Mouse (Mus musculus) R1 (cell line): Measurements from ENCODE around the gene Phf13.
A peak's percentile ranks its signal among the peaks of the same experiment; 100 is the strongest.

Experiments used
- DNase-seq: peaks from one replicate; pipeline ENCODE4 v3.0.0-alpha.2; 2018; ENCODE audit warnings: low read depth, low spot score

Phf13 gene

DNA sequence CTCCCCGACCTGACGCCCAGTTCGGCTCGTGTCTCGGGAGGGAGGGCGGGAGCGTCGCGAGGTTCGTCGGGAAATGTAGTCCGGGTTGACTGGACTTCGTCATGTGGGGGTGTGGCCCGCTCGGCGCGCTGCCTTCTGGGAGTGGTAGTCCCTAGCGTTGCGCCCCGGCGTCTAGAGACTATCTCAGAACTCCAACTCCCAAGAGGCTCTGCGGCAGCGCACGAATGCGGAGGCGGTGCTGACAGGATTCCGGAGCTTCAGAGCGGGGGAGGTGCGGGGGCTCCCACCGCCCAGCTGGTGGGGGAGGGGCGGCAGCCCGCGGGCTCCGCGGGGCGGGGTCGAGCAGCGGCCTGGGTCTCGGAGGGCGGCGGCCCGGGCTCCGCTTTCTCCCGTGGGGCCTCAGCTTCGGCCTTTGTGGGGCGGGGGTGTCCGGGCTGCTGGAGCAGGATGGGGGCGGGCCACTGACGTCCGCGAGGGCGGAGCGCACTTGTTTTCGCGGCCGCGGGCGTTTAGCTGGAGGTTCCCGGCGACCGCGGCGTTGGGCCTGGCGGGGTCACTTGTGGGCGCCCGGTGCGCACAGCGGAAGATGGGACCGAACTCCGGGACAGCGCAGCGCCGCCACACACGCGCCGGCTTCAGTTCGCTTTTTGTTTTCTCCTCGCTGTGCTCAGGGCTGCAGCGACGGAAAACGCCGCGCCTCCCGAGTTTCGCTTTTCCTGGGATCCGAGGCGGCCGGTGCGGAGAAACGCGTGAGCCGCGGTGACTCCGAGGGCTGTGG lies at the start of gene Phf13:
Phf13 (minus strand) TSS at position 86 of the 778 bp plus-strand sequence.
- DNase-seq: peak; percentile 100

DNA sequence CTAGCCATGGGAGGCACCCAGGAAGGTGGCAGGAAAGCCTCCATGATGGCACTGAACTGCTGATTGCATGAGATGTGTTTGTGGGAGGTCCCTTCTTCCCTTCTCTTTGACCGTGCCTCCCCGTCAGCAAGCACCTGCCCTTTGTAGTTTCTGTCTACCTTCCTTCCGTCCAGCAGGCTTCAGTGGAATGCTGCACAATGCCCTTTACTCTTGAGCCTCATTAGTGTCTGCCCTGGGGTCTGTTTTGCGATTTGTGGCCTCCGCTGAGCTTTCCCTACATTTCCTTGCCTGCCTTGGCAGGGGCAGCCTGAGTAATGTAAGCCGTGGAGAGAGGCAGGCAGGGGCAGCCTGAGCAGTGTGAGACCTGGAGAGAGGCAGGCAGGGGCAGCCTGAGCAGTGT lies 48.6 kb upstream of the Phf13 start:
- DNase-seq: no peak

- DNase-seq: peak; percentile 45
Observed at GRCm38 (mm10) chr4:152043171-152043570, 47.1 kb upstream of the Phf13 start.

- no peak for DNase-seq
Observed at GRCm38 (mm10) chr4:152041924-152042641, 46.0 kb upstream of the Phf13 start.

GRCm38 (mm10) chr4:152039831-152040310 lies 43.8 kb upstream of the Phf13 start:
- DNase-seq: no peak

GRCm38 (mm10) chr4:152038985-152039830 lies 43.1 kb upstream of the Phf13 start, which contains the start of gene Nol9:
Gene Nol9 (plus strand): TSS chr4:152039321.
- peak; percentile 90 for DNase-seq

GRCm38 (mm10) chr4:152038225-152038984 lies 42.3 kb upstream of the Phf13 start, which contains the start of gene Tas1r1:
Gene Tas1r1 (minus strand): TSS chr4:152038568.
- no peak for DNase-seq

GRCm38 (mm10) chr4:152036464-152036863 lies 40.4 kb upstream of the Phf13 start:
- DNase-seq: peak; percentile 83

GRCm38 (mm10) chr4:152032922-152033321 lies 36.9 kb upstream of the Phf13 start:
- DNase-seq: no peak

DNA sequence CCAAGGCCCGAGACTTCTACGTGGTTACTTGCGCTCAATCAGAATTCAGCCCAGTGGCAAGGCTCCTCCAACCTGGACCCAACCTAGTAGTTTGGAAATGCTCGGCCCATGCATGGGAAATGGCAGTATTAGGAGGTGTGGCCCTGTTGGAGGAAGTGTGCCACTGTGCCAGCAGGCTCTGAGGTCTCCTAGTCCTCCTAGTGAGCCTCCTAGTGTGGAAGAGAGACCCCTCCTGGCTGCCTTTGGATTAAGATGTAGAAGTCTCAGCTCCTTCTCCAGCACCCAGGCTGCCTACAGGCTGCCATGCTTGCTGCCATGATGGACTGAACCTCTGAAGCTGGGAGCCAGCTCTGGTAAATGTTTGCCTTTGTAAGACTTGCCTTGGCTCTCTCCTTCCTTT lies 33.9 kb upstream of the Phf13 start:
- DNase-seq: no peak

GRCm38 (mm10) chr4:152029087-152029486 lies 33.0 kb upstream of the Phf13 start:
- no peak for DNase-seq

- DNase-seq: no peak
Observed at GRCm38 (mm10) chr4:152028456-152028855, 32.4 kb upstream of the Phf13 start.

DNA sequence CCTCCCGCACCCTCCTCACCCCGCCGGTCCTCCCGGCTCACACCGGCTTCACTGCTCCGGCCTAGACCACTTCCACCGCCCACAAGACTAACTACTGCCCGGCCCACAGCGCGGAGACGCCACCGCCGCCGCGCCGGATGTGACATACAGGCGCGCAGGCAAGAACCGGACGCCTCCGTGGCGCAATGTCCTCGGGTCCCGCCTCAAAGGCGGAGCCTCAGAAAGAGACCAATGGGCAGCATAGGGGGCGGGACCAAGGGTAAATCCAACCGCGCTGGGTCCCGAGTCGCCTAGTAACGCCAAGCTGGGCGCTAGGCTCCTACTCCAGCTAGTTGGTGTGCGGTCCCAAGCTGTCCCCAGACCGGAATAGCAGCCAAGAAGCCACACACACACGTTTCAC lies 31.5 kb upstream of the Phf13 start, which contains the start of gene Zbtb48:
Zbtb48 (minus strand) TSS at position 148 of the 400 bp plus-strand sequence.
- peak; percentile 97 for DNase-seq

DNA sequence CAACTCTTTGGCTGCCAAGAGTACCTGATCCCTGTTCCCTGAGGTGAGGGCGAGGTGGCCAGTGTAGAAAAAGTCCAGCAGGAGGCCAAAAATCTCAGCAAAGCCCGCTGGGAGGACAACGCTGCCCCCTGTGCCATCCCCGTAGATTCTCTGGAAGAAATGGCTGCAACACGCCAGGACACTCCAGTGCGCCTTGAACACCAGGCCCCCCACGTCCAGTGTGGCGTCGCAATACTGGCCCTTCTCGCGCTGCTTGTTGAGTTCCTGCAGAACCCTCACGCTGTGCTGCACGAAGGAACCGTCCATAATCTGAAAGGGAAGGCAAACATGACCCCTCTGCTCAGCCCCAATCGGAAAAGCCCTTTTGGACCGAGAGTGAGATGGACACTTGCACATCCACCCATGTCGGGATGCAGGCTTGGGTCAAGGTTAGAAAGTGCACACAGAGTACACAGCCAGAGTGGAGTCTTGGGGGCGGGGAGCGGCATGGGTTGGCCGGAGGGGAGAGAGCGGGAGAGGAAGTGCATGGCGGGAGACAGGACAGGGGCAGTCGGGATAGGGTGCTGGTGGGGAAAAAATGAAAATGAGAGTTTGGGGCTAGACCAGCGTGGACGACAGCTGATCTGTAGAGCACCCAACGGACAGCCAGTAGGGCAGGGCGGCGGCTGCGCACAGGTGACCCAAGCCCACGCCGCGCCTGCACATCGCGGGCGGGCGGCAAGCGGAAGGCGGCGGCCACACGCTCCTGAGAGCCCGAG lies 30.9 kb upstream of the Phf13 start:
- peak; percentile 77 for DNase-seq

DNA sequence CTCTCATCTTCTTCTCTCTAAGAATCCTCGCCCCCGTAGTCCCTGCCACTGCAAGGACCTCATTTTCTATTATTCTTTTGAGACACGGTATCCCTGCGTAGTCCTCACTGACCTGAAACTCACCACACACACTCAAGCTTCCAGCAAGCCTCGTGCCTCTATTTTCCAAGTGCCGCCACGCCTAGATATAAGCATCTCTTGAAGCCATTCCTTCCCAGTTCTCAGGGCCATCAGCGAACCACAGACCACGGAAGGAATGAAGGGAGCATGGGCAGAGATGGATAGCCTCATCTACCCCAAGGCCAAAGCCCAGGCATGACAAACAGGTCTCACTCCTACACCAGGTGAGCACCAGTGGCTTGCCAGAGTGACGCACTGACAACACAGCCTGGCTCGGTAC lies 28.5 kb upstream of the Phf13 start:
- no peak for DNase-seq

GRCm38 (mm10) chr4:152022506-152022905 lies 26.4 kb upstream of the Phf13 start:
- no peak for DNase-seq

- no peak for DNase-seq
Observed at GRCm38 (mm10) chr4:152021568-152022097, 25.6 kb upstream of the Phf13 start.

DNA sequence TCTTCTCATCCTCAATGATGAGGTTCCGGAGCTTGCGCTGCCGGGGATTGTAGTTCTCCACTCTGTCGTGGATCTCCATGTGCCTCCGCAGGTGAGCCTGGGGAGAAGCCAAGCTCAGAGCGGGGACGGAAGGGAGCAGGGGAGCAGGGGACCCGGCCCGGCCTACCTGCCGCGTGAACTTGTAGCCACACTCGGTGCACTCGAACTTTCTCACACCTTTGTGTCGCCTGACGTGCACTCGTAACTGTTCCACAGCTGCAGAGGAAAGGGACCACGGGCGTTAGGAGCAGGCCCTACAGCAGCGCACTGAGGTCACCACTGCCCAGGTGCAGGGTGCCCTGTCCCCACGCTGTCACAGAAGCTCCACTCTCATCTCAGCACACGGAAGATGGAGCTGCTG lies 24.0 kb upstream of the Phf13 start:
- no peak for DNase-seq

- DNase-seq: no peak
Observed at GRCm38 (mm10) chr4:152019073-152019472, 23.0 kb upstream of the Phf13 start.
